Mouse (Mus musculus): Measurements from ENCODE around the gene Ypel4. TPM values are rescaled to one million over a fixed set of nuclear protein-coding genes. Genes with fewer than 3 reads are reported as not detected.
A peak's percentile ranks its signal among the peaks of the same experiment; 100 is the strongest.

Ypel4 gene
- polyA plus RNA-seq, 1 experiment from 2014 or later, result 4.1 TPM

DNA sequence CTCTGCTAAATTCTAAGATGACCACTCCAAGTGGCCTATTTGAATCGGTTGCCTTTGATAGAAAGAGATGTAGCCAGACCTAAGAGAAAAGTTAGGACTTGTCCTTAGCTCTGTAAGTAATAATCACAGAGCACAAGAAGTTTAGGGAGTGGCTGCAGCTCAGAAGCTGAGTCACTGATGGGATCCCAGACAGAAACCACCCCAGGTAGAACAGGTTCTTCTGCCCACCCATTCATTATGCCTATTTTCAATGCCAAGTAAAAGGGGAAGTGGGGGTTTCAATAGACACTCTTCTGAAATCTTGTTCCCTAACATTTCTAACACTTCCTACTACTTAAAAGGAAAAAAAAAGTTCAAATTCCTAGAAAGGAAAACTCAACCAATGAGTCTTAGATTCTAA, 28.6 kb upstream of the Ypel4 start:
- 89% methylated on average over 1 of the region's 1 CpGs for WGBS
- no peak for DNase-seq (ENCODE audit: low spot score)

DNA sequence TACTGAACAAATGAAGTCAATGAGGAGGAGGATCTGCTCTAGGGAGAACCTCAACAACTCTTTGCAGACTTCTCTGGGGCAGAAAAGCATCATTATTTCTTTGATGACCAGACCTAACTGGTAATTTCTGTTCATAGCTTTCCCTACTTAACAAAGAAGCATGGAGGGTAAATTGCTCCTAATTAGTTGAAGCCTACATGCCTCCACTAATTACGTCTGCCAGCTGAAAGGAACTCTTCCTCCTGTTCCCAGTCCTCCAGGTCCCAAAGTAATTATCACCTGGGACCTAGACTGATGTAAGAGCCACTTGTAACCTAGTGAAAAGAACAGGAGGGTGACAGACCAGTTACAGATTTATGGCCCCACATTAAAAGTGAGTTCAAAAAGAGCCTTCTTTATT, 26.3 kb upstream of the Ypel4 start:
- ATAC-seq (replicated peaks; ENCODE audit: low FRiP score, low read depth) (no peak), DNase-seq (ENCODE audit: low spot score) (no peak)
- no peak overlapping the region for H3K4me2 ChIP-seq (ENCODE audit: low read length)
- peaks cover 18% of the 10 kb centered on the region; the same call in 1 of the 2 replicates for H3K36me3 ChIP-seq (ENCODE audit: insufficient read depth, low read length)
- peak overlapping the region; percentile 43; the same call in 1 of the 2 replicates for H3K9ac ChIP-seq (ENCODE audit: low read depth, low read length)
- no peak for TF ChIP-seq CTCF (IDR thresholded peaks at IDR 0.05; ENCODE audit: low read depth)
- H3K4me3 ChIP-seq (replicated peaks; ENCODE audit: low read depth, low read length), result no peak overlapping the region
- 29% methylated on average over 1 of the region's 1 CpGs for WGBS
- no peaks in the 10 kb centered on the region for H3K4me1 ChIP-seq (replicated peaks; ENCODE audit: insufficient read depth, low read length)
- H3K27me3 ChIP-seq (ENCODE audit: insufficient read depth, low read length), result no peaks in the 10 kb centered on the region
- H3K9me3 ChIP-seq (replicated peaks; ENCODE audit: low read length), result no peaks in the 10 kb centered on the region
- no peak overlapping the region for H3K27ac ChIP-seq

More for the DNA sequence above, 28.6 kb upstream of the Ypel4 start:
- H3K9ac ChIP-seq (ENCODE audit: low read depth, low read length), result no peak overlapping the region
- no peaks in the 10 kb centered on the region for H3K27me3 ChIP-seq (ENCODE audit: insufficient read depth, low read length)
- no peak for ATAC-seq (replicated peaks; ENCODE audit: low FRiP score, low read depth)
- H3K9me3 ChIP-seq (replicated peaks; ENCODE audit: low read length), result no peaks in the 10 kb centered on the region
- no peak overlapping the region for H3K4me3 ChIP-seq (replicated peaks; ENCODE audit: low read depth, low read length)
- no peak overlapping the region for H3K4me2 ChIP-seq (ENCODE audit: low read length)
- 0 out of 2 replicates have a peak overlapping the region, but pooled peaks have one; percentile 48 for H3K27ac ChIP-seq
- no peak for TF ChIP-seq CTCF (IDR thresholded peaks at IDR 0.05; ENCODE audit: low read depth)
- peaks cover 17% of the 10 kb centered on the region for H3K36me3 ChIP-seq (ENCODE audit: insufficient read depth, low read length)
- no peaks in the 10 kb centered on the region for H3K4me1 ChIP-seq (replicated peaks; ENCODE audit: insufficient read depth, low read length)

DNA sequence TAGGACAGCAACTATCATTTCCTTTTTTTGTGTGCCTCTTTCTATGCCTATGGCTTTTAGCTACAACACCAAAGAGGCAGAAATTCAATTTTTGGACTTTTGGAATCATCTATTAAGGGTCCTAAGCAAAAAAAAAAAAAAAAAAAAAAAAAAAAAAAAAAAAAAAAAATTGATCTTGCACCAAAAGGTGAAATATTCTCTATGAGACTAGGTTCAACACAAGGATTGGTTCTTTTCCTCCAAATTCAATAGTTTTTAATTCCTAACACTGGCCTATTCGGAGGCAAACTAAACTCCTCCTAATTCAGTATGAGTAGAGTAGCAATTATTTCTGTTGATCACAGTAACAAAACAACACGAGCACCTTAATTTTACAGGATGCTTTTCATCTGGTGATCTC, 22.0 kb upstream of the Ypel4 start:
- no peak for DNase-seq (ENCODE audit: low spot score)
- Histone ChIP-seq H3K27ac (no peak overlapping the region), H3K4me3 (replicated peaks; ENCODE audit: low read depth, low read length) (no peak overlapping the region), H3K9me3 (replicated peaks; ENCODE audit: low read length) (no peaks in the 10 kb centered on the region), H3K4me1 (replicated peaks; ENCODE audit: insufficient read depth, low read length) (peaks cover 4% of the 10 kb centered on the region; the same call in 1 of the 2 replicates), H3K9ac (ENCODE audit: low read depth, low read length) (no peak overlapping the region), H3K27me3 (ENCODE audit: insufficient read depth, low read length) (no peaks in the 10 kb centered on the region), H3K36me3 (ENCODE audit: insufficient read depth, low read length) (peaks cover 16% of the 10 kb centered on the region; the same call in 1 of the 2 replicates), H3K4me2 (ENCODE audit: low read length) (no peak overlapping the region)
- WGBS, result 95% methylated on average over 2 of the region's 2 CpGs
- no peak for TF ChIP-seq CTCF (IDR thresholded peaks at IDR 0.05; ENCODE audit: low read depth)
- no peak for ATAC-seq (replicated peaks; ENCODE audit: low FRiP score, low read depth)

DNA sequence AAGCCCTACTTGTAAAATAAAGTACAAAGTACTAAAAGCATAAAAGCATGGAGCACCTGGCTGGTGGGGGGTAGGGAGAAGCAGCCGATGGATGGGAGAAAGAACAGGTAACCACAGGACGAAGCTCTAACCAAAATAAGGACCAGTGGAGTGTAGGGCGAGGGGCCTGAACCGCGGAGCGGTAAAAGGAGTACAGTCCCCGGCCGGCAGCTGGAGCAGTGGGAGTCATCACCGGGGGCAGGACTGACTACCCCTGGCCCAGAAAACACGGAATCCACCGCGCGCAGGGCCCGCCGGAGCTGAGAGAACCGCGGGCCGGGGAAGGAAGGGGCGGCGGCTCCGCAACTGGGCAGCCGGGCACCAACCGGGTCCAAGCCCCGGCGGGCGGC, 19.4 kb upstream of the Ypel4 start:
- H3K9me3 ChIP-seq (replicated peaks; ENCODE audit: low read length), result no peaks in the 10 kb centered on the region
- peak overlapping the region; percentile 94 for H3K9ac ChIP-seq (ENCODE audit: low read depth, low read length)
- ATAC-seq (replicated peaks; ENCODE audit: low FRiP score, low read depth) (no peak), DNase-seq (ENCODE audit: low spot score) (peak; percentile 35)
- H3K4me1 ChIP-seq (replicated peaks; ENCODE audit: insufficient read depth, low read length), result peaks cover 4% of the 10 kb centered on the region; the same call in 1 of the 2 replicates
- 0 out of 2 replicates have a peak, but pooled peaks cover 7% of the 10 kb centered on the region for H3K36me3 ChIP-seq (ENCODE audit: insufficient read depth, low read length)
- H3K4me2 ChIP-seq (ENCODE audit: low read length), result peak overlapping the region; percentile 83
- TF ChIP-seq CTCF (IDR thresholded peaks at IDR 0.05; ENCODE audit: low read depth), result no peak
- no peaks in the 10 kb centered on the region for H3K27me3 ChIP-seq (ENCODE audit: insufficient read depth, low read length)
- WGBS, result 2% methylated on average over 16 of the region's 26 CpGs
- peak overlapping the region; percentile 98 for H3K4me3 ChIP-seq (replicated peaks; ENCODE audit: low read depth, low read length)
- H3K27ac ChIP-seq, result peak overlapping the region; percentile 98

DNA sequence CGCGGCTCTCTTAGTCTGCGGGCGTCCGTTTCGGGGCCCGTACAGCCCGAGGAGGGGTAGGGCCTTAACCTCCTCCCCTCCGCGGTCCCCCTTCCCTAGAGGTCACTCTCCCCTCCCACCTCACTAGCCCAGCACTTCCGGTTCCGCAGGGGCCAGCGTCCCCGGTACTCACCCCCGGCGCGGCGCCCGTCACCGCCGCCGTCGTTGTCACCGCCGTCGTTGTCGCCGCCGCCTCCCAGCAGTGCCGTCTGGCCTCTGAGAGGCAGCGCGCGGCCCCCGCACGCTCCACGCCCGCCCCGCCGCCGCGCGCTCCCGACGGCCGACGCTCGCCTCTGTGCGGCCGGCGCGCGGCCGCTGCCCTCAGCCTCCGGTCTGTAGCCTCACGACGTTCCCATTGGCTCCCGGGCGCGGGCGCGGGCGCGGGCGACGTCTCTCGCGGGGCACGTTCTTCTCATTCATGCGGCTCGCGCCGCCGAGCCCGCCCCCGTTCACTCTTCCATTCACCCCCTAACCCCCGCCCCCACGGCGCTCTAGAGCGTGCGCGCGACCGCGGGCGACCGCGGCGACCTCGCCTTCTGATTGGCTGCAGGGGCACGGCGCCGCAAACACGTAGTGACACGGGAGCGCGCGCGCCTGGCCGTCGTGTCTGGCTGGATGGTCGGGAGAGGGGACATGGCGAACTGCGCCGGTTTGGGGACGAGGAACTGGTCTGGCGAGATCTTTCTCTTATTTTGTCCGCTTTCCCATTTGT, 18.9 kb upstream of the Ypel4 start, which contains the start of gene Zdhhc5:
Gene Zdhhc5 (minus strand): TSS at position 370 of the 751 bp plus-strand sequence.
- H3K9ac ChIP-seq (ENCODE audit: low read depth, low read length), result peak within 1 kb of the TSS; percentile 94
- peak; percentile 96 for ATAC-seq (replicated peaks; ENCODE audit: low FRiP score, low read depth)
- H3K36me3 ChIP-seq (ENCODE audit: insufficient read depth, low read length), result 0 out of 2 replicates have a peak, but pooled peaks cover 7% of the 10 kb centered on the region
- H3K4me1 ChIP-seq (replicated peaks; ENCODE audit: insufficient read depth, low read length), result peaks cover 4% of the 10 kb centered on the region; the same call in 1 of the 2 replicates
- H3K4me3 ChIP-seq (replicated peaks; ENCODE audit: low read depth, low read length), result peak within 1 kb of the TSS; percentile 98
- H3K27me3 ChIP-seq (ENCODE audit: insufficient read depth, low read length), result no peaks in the 10 kb centered on the region
- H3K27ac ChIP-seq, result peak within 1 kb of the TSS; percentile 98
- no peak for TF ChIP-seq CTCF (IDR thresholded peaks at IDR 0.05; ENCODE audit: low read depth)
- no peaks in the 10 kb centered on the region for H3K9me3 ChIP-seq (replicated peaks; ENCODE audit: low read length)
- DNase-seq (ENCODE audit: low spot score), result peak; percentile 98
- peak within 1 kb of the TSS; percentile 83 for H3K4me2 ChIP-seq (ENCODE audit: low read length)
- under 1% methylated on average over 88 of the region's 107 CpGs for WGBS

DNA sequence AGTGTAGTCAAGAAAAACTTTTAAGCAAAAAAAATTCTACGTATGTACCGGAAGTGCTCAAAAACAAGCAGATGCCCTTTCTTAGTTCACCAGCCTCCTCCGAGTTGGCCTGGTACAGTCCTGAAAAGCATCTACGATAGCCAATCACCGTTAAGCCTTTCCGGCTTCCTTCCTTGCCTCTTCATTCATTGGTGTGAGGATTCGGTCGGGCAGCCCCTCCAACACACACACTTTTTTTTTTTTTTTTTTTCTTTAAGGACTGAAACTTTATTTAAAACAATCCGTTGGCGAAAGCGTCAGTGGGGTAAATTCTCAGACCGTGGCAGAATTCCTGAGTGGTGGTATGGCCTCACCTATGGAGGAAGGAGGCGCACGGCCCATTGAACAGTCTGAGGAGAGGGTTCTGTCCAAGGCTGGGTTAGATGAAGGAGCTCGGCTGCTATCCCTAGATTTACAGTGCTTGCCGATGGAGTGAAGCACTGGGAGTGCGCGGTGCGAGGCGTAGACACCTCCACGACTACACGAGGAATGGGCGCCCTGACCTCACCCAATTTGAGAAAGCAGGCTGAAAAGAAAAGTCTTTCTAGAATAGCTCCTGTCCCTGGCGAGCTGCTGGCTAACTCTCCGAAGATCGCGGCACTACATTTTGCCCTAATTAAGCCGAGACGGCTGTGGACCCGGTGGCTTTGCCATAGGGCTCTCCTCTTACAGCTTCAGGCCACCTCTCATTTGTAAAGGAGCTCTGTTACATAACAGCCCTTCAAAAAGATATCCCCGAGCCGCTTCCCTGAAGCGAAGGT, 18.1 kb upstream of the Ypel4 start:
- H3K36me3 ChIP-seq (ENCODE audit: insufficient read depth, low read length), result 0 out of 2 replicates have a peak, but pooled peaks cover under 1% of the 10 kb centered on the region
- TF ChIP-seq CTCF (IDR thresholded peaks at IDR 0.05; ENCODE audit: low read depth), result no peak
- ATAC-seq (replicated peaks; ENCODE audit: low FRiP score, low read depth) (peak; percentile 95), DNase-seq (ENCODE audit: low spot score) (peak; percentile 99)
- H3K27me3 ChIP-seq (ENCODE audit: insufficient read depth, low read length), result no peaks in the 10 kb centered on the region
- peak overlapping the region; percentile 48 for H3K9ac ChIP-seq (ENCODE audit: low read depth, low read length)
- under 1% methylated on average over 33 of the region's 33 CpGs for WGBS
- H3K4me2 ChIP-seq (ENCODE audit: low read length), result peak overlapping the region; percentile 67
- H3K27ac ChIP-seq, result peak overlapping the region; percentile 98
- H3K9me3 ChIP-seq (replicated peaks; ENCODE audit: low read length), result no peaks in the 10 kb centered on the region
- H3K4me1 ChIP-seq (replicated peaks; ENCODE audit: insufficient read depth, low read length), result peaks cover 4% of the 10 kb centered on the region; the same call in 1 of the 2 replicates
- peak overlapping the region; percentile 98 for H3K4me3 ChIP-seq (replicated peaks; ENCODE audit: low read depth, low read length)

Data from kidney, postnatal 0 days (tissue).